Mouse (Mus musculus): ENCODE measurements at regions not wholly inside any gene's neighbourhood (a gene's known extent, or its start where the extent isn't known, plus 50 kb on each side); places are given as distances from the start of the nearest gene placed in this dataset.

DNA sequence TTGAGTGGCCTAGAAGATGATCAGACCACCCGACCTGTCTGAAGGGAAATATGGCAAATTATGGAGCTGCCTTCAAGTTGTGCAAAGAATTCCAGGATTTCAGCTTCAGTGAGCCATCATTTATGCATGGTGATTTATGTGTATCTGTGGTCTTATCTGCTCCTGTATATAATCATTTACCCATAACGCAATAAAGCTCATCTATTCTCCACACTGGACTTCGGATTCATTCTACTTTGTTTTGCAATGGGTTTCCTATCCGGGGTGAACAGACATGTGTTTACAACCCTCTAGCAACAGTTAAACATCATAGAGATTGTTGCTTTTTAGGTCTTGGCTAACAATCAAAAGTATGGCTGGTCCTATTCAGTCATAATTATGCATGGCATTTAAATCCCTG, 145.1 kb downstream of the Pcdh10 start:
- Histone ChIP-seq H3K27ac (ENCODE audit: insufficient read depth, low read length) (no peak overlapping the region), H3K4me3 (ENCODE audit: low read depth, low read length) (no peak overlapping the region), H3K9me3 (replicated peaks; ENCODE audit: control insufficient read depth, insufficient read depth, low read length, poor library complexity, severe bottlenecking) (no peaks in the 10 kb centered on the region), H3K4me1 (ENCODE audit: control insufficient read depth, insufficient read depth, low read length) (no peaks in the 10 kb centered on the region), H3K9ac (ENCODE audit: low read depth, poor library complexity, severe bottlenecking) (no peak overlapping the region), H3K36me3 (ENCODE audit: control insufficient read depth, insufficient read depth, low read length, poor library complexity, severe bottlenecking) (no peaks in the 10 kb centered on the region), H3K27me3 (ENCODE audit: control insufficient read depth, insufficient read depth, low read length, poor library complexity, severe bottlenecking) (no peaks in the 10 kb centered on the region)
- TF ChIP-seq POLR2A (IDR thresholded peaks at IDR 0.05; ENCODE audit: insufficient read depth, low read length) (no peak), CTCF (IDR thresholded peaks at IDR 0.05; ENCODE audit: low read depth, low read length) (no peak), EP300 (IDR thresholded peaks at IDR 0.05; ENCODE audit: insufficient read depth, low read depth, low read length) (no peak)

- Histone ChIP-seq H3K27me3 (ENCODE audit: control insufficient read depth, insufficient read depth, low read length, poor library complexity, severe bottlenecking) (no peaks in the 10 kb centered on the region), H3K4me3 (ENCODE audit: low read depth, low read length) (no peak overlapping the region), H3K36me3 (ENCODE audit: control insufficient read depth, insufficient read depth, low read length, poor library complexity, severe bottlenecking) (no peaks in the 10 kb centered on the region), H3K9ac (ENCODE audit: low read depth, poor library complexity, severe bottlenecking) (no peak overlapping the region), H3K27ac (ENCODE audit: insufficient read depth, low read length) (no peak overlapping the region), H3K4me1 (ENCODE audit: control insufficient read depth, insufficient read depth, low read length) (no peaks in the 10 kb centered on the region), H3K9me3 (replicated peaks; ENCODE audit: control insufficient read depth, insufficient read depth, low read length, poor library complexity, severe bottlenecking) (no peaks in the 10 kb centered on the region)
- TF ChIP-seq POLR2A (IDR thresholded peaks at IDR 0.05; ENCODE audit: insufficient read depth, low read length) (no peak), CTCF (IDR thresholded peaks at IDR 0.05; ENCODE audit: low read depth, low read length) (no peak), EP300 (IDR thresholded peaks at IDR 0.05; ENCODE audit: insufficient read depth, low read depth, low read length) (no peak)
Observed at GRCm38 (mm10) chr3:45547091-45547490, 168.9 kb downstream of the Pcdh10 start.

- no peak for TF ChIP-seq POLR2A (IDR thresholded peaks at IDR 0.05; ENCODE audit: insufficient read depth, low read length)
- TF ChIP-seq CTCF (IDR thresholded peaks at IDR 0.05; ENCODE audit: low read depth, low read length), result peak; percentile 4
- H3K27ac ChIP-seq (ENCODE audit: insufficient read depth, low read length), result no peak overlapping the region
Observed at GRCm38 (mm10) chr3:45555736-45556135, 177.5 kb downstream of the Pcdh10 start.

GRCm38 (mm10) chr3:45572995-45573394, 194.8 kb downstream of the Pcdh10 start:
- TF ChIP-seq POLR2A (IDR thresholded peaks at IDR 0.05; ENCODE audit: insufficient read depth, low read length) (no peak), CTCF (IDR thresholded peaks at IDR 0.05; ENCODE audit: low read depth, low read length) (no peak), EP300 (IDR thresholded peaks at IDR 0.05; ENCODE audit: insufficient read depth, low read depth, low read length) (no peak)
- no peak overlapping the region for H3K4me3 ChIP-seq (ENCODE audit: low read depth, low read length)
- H3K9ac ChIP-seq (ENCODE audit: low read depth, poor library complexity, severe bottlenecking), result no peak overlapping the region
- 0 out of 2 replicates have a peak, but pooled peaks cover 4% of the 10 kb centered on the region for H3K9me3 ChIP-seq (replicated peaks; ENCODE audit: control insufficient read depth, insufficient read depth, low read length, poor library complexity, severe bottlenecking)
- no peak overlapping the region for H3K27ac ChIP-seq (ENCODE audit: insufficient read depth, low read length)
- no peaks in the 10 kb centered on the region for H3K27me3 ChIP-seq (ENCODE audit: control insufficient read depth, insufficient read depth, low read length, poor library complexity, severe bottlenecking)
- no peaks in the 10 kb centered on the region for H3K4me1 ChIP-seq (ENCODE audit: control insufficient read depth, insufficient read depth, low read length)
- no peaks in the 10 kb centered on the region for H3K36me3 ChIP-seq (ENCODE audit: control insufficient read depth, insufficient read depth, low read length, poor library complexity, severe bottlenecking)

More at GRCm38 (mm10) chr3:45555736-45556135, 177.5 kb downstream of the Pcdh10 start:
- H3K9me3 ChIP-seq (replicated peaks; ENCODE audit: control insufficient read depth, insufficient read depth, low read length, poor library complexity, severe bottlenecking), result no peaks in the 10 kb centered on the region
- H3K4me1 ChIP-seq (ENCODE audit: control insufficient read depth, insufficient read depth, low read length), result no peaks in the 10 kb centered on the region
- H3K4me3 ChIP-seq (ENCODE audit: low read depth, low read length), result no peak overlapping the region
- no peaks in the 10 kb centered on the region for H3K36me3 ChIP-seq (ENCODE audit: control insufficient read depth, insufficient read depth, low read length, poor library complexity, severe bottlenecking)
- H3K27me3 ChIP-seq (ENCODE audit: control insufficient read depth, insufficient read depth, low read length, poor library complexity, severe bottlenecking), result no peaks in the 10 kb centered on the region
- no peak overlapping the region for H3K9ac ChIP-seq (ENCODE audit: low read depth, poor library complexity, severe bottlenecking)

- Histone ChIP-seq H3K9me3 (replicated peaks; ENCODE audit: control insufficient read depth, insufficient read depth, low read length, poor library complexity, severe bottlenecking) (0 out of 2 replicates have a peak, but pooled peaks cover 4% of the 10 kb centered on the region), H3K36me3 (ENCODE audit: control insufficient read depth, insufficient read depth, low read length, poor library complexity, severe bottlenecking) (no peaks in the 10 kb centered on the region), H3K4me3 (ENCODE audit: low read depth, low read length) (no peak overlapping the region), H3K9ac (ENCODE audit: low read depth, poor library complexity, severe bottlenecking) (no peak overlapping the region), H3K27me3 (ENCODE audit: control insufficient read depth, insufficient read depth, low read length, poor library complexity, severe bottlenecking) (no peaks in the 10 kb centered on the region), H3K4me1 (ENCODE audit: control insufficient read depth, insufficient read depth, low read length) (no peaks in the 10 kb centered on the region), H3K27ac (ENCODE audit: insufficient read depth, low read length) (no peak overlapping the region)
- TF ChIP-seq POLR2A (IDR thresholded peaks at IDR 0.05; ENCODE audit: insufficient read depth, low read length), result no peak
- no peak for TF ChIP-seq CTCF (IDR thresholded peaks at IDR 0.05; ENCODE audit: low read depth, low read length)
- TF ChIP-seq EP300 (IDR thresholded peaks at IDR 0.05; ENCODE audit: insufficient read depth, low read depth, low read length), result no peak
Observed at GRCm38 (mm10) chr3:45577035-45577434, 198.8 kb downstream of the Pcdh10 start.

DNA sequence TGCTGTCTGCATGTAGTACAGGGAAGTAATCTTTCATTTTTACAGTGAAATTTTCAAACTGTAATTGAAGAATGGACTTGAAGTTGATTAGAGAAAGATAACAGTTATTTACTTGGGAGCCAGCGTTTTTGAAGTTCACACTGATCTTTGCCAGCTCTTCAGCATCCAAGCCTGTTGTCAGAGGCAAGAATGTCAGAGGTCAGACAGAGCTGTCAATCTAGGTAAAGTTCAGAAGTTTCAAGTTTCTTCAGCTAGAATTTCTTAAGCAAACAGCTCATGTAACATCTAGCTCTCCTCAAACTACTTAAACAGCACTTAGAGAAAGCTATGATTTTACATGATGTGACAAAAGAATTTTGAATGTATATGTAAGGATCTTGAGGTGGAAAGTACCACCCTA, 215.4 kb downstream of the Pcdh10 start:
- Histone ChIP-seq H3K9ac (ENCODE audit: low read depth, poor library complexity, severe bottlenecking) (no peak overlapping the region), H3K4me1 (ENCODE audit: control insufficient read depth, insufficient read depth, low read length) (no peaks in the 10 kb centered on the region), H3K4me3 (ENCODE audit: low read depth, low read length) (no peak overlapping the region), H3K9me3 (replicated peaks; ENCODE audit: control insufficient read depth, insufficient read depth, low read length, poor library complexity, severe bottlenecking) (no peaks in the 10 kb centered on the region), H3K36me3 (ENCODE audit: control insufficient read depth, insufficient read depth, low read length, poor library complexity, severe bottlenecking) (no peaks in the 10 kb centered on the region), H3K27ac (ENCODE audit: insufficient read depth, low read length) (no peak overlapping the region), H3K27me3 (ENCODE audit: control insufficient read depth, insufficient read depth, low read length, poor library complexity, severe bottlenecking) (no peaks in the 10 kb centered on the region)
- no peak for TF ChIP-seq CTCF (IDR thresholded peaks at IDR 0.05; ENCODE audit: low read depth, low read length)
